Mouse (Mus musculus) kidney, adult 2 months (tissue): ENCODE results near the gene Slc25a43. TPM values are rescaled to one million over a fixed set of nuclear protein-coding genes. Genes with fewer than 3 reads are reported as not detected.

Experiments used
- DNase-seq: peaks from one replicate; pipeline ENCODE4 v3.0.0; 2021
- H3K27ac ChIP-seq: fragments of 200-500 bp; 2 replicates; pipeline ENCODE4 v1.5.1; 2012; ENCODE audit warnings: low read depth, low read length, control low read depth, inconsistent platforms; ENCODE audit not compliant: insufficient read depth
- H3K27me3 ChIP-seq: fragments of 200-500 bp; replicated peaks from 2 replicates; pipeline ENCODE4 v1.6.1; 2012; ENCODE audit warnings: mild to moderate bottlenecking, moderate library complexity, low read length, inconsistent platforms; ENCODE audit not compliant: control insufficient read depth, insufficient read depth
- H3K36me3 ChIP-seq: fragments of 200-500 bp; 2 replicates; pipeline ENCODE4 v1.6.1; 2012; ENCODE audit warnings: mild to moderate bottlenecking, moderate library complexity, low read length, inconsistent platforms; ENCODE audit not compliant: control insufficient read depth, insufficient read depth
- H3K4me1 ChIP-seq: fragments of 200-500 bp; 2 replicates; pipeline ENCODE4 v1.6.1; 2011; ENCODE audit warnings: low read length; ENCODE audit not compliant: control insufficient read depth, insufficient read depth
- H3K4me3 ChIP-seq: fragments of 200-500 bp; 2 replicates; pipeline ENCODE4 v1.5.1; 2011; ENCODE audit warnings: mild to moderate bottlenecking, low read depth, low read length, control low read depth; ENCODE audit not compliant: insufficient read depth
- CTCF ChIP-seq: fragments of 200-500 bp; conservative IDR thresholded peaks from 2 replicates; pipeline ENCODE4 v1.5.1; 2011; ENCODE audit warnings: low read depth, mild to moderate bottlenecking, control low read depth, low read length, moderate library complexity, mixed read lengths; ENCODE audit not compliant: insufficient read depth, insufficient read length
- POLR2A ChIP-seq: fragments of 200-500 bp; IDR thresholded peaks from one replicate; pipeline ENCODE4 v1.6.1; 2011; ENCODE audit warnings: low read depth, low read length, control low read depth
- WGBS: fragments of 180-500 bp; shearing (Covaris S2); methylation state at CpG from one replicate; pipeline ENCODE4 v1.1.7; 2018; 5-methylcytosine and 5-hydroxymethylcytosine counted together
- polyA plus RNA-seq: library from polyadenylated mRNA; depleted of rRNA; stranded (reverse); fragments of >200 nt; gene quantifications from 2 replicates; pipeline ENCODE4 v1.2.3, GENCODE M21; 2012

Gene Slc25a43
- polyA plus RNA-seq, 1 experiment, result 0.97 TPM

DNA sequence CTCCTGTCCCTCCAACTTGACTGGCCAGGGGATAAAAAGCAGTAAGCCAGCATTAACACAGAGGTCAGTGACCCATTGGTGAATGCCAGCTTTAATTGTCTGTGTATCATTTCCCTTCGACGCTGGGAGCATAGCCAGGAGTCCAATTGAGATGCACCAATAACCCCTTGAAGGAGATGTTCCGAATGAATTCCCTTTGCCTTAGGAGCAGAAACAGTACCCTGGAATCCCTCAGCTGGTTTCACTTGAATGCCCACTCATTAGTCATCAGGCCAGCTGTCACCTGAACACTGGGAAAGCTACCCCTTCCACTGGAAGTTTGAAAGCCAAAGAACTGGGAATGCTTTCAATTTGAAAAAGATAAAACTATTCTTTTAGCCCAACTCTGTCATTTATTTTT is 5.1 kb downstream of the Slc25a43 start:
- H3K36me3 ChIP-seq, result no peaks in the 10 kb centered on the region
- no peaks in the 10 kb centered on the region for H3K27me3 ChIP-seq
- 19% methylated on average over 3 of the region's 3 CpGs for WGBS
- DNase-seq, result peak; percentile 38
- TF ChIP-seq POLR2A, result no peak
- TF ChIP-seq CTCF, result no peak
- H3K4me1 ChIP-seq, result no peaks in the 10 kb centered on the region
- no peak overlapping the region for H3K4me3 ChIP-seq
- H3K27ac ChIP-seq, result no peak overlapping the region

DNA sequence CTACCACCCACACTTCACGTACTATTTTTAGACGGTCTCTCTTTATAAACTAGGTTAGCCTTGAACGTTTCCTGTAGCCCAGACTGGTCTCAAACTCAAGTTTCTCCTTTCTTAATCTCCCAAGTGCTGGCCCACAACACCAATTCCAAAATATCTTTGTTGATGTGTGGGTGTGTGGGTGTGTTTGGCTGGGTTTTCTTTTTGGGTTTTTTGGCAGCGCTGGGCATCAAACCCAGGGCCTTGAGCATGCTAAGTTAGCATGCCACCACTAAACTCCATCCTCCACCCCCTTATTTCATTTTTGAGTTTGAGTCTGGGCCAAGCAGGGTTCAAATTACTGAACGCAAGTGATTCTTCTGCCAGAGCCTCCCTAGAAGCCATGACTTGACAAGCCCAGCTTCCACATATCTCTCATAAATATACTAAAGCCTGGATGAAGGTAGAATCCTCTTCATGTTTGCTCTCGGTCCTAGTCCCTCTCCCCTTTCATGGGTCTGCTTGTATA is 5.9 kb downstream of the Slc25a43 start:
- H3K27me3 ChIP-seq, result no peaks in the 10 kb centered on the region
- no peak overlapping the region for H3K27ac ChIP-seq
- TF ChIP-seq POLR2A, result no peak
- TF ChIP-seq CTCF, result no peak
- H3K36me3 ChIP-seq, result no peaks in the 10 kb centered on the region
- no peaks in the 10 kb centered on the region for H3K4me1 ChIP-seq
- DNase-seq, result no peak
- H3K4me3 ChIP-seq, result no peak overlapping the region
- 59% methylated on average over 6 of the region's 6 CpGs for WGBS

DNA sequence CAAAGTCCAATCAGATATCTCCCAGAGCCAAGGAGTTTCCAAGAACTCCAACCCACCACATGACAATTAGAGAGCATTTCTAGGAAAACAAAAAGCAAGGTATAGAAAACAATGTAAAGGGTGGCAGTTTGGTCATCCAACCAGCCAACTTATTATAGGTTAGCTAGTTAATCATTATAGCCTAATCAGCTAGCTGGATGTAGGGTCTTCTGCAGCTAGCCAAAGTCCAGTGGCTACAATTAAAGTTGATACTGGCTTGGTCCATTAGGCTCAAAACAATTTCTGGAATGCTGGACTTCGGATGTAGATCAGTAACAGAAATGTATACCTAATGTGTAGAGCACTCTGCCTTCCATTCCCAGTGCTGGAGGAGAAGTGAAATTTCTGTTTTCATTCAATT is 7.1 kb downstream of the Slc25a43 start:
- H3K36me3 ChIP-seq, result no peaks in the 10 kb centered on the region
- H3K4me3 ChIP-seq, result no peak overlapping the region
- no peak overlapping the region for H3K27ac ChIP-seq
- no peak for DNase-seq
- no peaks in the 10 kb centered on the region for H3K27me3 ChIP-seq
- TF ChIP-seq CTCF, result no peak
- 33% methylated on average over 1 of the region's 1 CpGs for whole genome bisulfite sequencing
- no peaks in the 10 kb centered on the region for H3K4me1 ChIP-seq

DNA sequence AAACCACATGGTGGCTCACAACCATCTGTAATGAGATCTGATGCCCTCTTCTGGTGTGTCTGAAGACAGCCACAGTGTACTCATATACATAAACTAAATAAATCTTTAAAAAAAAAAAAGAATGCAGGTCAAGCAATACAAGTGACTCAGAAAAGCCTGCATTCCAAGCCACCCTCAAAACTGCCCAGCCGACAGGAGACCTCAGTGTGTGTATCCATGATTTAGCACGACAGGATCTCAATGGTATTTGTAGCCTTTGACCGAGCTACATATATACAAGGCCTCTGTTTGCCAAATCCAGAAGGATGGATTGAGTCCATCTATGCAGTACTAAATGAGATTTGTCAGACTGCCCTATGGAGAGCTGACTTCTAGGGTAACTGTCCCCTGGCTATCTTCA is 9.1 kb downstream of the Slc25a43 start:
- Histone ChIP-seq H3K27me3 (no peaks in the 10 kb centered on the region), H3K27ac (no peak overlapping the region), H3K4me1 (no peaks in the 10 kb centered on the region), H3K36me3 (no peaks in the 10 kb centered on the region), H3K4me3 (no peak overlapping the region)
- 93% methylated on average over 3 of the region's 3 CpGs for WGBS
- no peak for DNase-seq
- TF ChIP-seq CTCF, result no peak
- TF ChIP-seq POLR2A, result no peak

DNA sequence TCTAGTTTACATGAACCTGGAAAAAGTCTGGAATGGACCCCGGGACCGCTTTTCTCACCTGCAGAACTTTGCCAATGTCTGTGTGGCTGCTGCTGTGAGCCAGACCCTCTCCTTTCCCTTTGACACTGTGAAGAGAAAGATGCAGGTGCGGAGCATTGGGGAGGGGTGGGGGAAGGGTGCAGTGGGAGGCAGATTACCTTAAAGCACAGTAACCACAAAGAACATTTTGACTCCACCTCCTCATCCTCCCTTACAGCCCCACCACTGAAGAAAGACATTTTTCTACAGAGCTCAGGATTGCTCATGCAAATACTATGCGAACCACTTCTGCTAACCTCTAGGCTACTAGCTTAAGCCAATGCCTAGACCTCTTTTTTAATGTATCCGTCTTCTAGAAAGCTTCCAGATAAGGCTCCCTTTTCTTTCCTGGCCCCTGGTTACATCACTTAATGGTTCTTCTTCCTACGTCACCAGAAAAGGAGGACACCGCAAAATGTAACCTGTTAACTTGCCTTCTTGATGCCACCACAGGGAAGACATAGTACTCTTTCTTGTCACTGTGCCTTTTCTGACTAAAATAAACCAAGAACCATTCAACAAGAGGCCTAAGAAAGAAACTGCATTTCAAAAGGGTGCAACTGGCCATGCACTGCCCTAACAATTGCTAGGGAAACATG is 14.5 kb downstream of the Slc25a43 start:
- no peak for DNase-seq
- no peak overlapping the region for H3K4me3 ChIP-seq
- H3K27me3 ChIP-seq, result no peaks in the 10 kb centered on the region
- no peak overlapping the region for H3K27ac ChIP-seq
- no peak for TF ChIP-seq POLR2A
- no peak for TF ChIP-seq CTCF
- 75% methylated on average over 7 of the region's 7 CpGs for WGBS
- H3K36me3 ChIP-seq, result no peaks in the 10 kb centered on the region
- H3K4me1 ChIP-seq, result peaks cover 12% of the 10 kb centered on the region; the same call in 1 of the 2 replicates

DNA sequence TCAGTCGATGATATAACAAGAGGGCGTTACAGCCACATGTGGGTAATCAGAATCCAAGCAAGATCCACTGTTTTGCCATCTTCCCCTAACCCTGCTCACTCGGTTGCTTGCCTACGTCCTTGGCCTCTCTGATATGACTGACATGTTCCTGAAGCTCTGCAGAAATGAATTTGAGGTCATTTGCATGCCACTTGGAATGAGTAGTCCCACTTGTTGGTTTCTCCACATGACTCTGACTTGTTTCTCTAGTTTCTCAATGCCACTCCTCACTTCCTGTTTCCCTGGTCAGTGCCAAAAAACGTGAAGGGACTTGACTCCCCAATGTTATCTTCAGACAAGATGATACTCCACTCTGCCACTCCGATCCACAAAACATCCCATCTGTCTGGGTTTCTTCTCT is 15.1 kb downstream of the Slc25a43 start:
- Histone ChIP-seq H3K4me1 (peaks cover 18% of the 10 kb centered on the region), H3K36me3 (no peaks in the 10 kb centered on the region), H3K27ac (no peak overlapping the region), H3K4me3 (no peak overlapping the region), H3K27me3 (no peaks in the 10 kb centered on the region)
- no peak for DNase-seq
- 67% methylated on average over 6 of the region's 6 CpGs for WGBS
- no peak for TF ChIP-seq POLR2A
- TF ChIP-seq CTCF, result no peak

DNA sequence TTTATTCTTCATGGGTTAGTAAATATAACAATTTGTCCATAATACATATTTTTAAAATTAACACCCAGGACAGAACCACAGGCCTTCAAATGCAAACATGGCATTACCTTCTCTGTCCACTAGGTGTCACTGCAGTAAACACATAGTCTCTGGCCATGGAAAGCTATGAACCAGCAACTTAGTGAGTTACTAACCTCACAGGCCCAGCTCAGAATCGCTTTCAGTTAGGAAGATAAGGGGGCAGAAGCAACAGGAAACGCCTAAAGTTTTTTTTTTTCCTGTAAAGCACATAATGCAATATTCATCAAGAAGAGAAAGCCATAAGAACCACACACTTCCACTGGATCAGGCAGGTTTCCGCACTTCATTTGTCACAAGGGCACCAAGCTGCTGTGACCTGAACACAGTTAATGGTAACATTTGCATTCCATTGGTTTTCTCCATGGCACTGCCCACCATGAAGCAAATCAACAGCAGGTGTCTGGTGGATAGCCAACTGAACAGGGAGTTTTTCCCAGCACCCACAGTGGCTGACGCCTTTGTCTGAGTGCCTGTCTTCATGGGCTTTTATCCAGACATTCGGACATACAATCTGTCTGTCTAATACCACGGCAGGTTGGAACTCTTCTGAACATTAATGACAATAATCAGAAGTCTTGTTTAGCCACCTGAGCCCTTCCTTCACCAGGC is 17.6 kb downstream of the Slc25a43 start:
- H3K4me1 ChIP-seq, result peaks cover 18% of the 10 kb centered on the region
- no peaks in the 10 kb centered on the region for H3K36me3 ChIP-seq
- peak; percentile 75 for DNase-seq
- WGBS, result 34% methylated on average over 6 of the region's 6 CpGs
- no peaks in the 10 kb centered on the region for H3K27me3 ChIP-seq
- H3K27ac ChIP-seq, result peak overlapping the region; percentile 86
- no peak overlapping the region for H3K4me3 ChIP-seq
- TF ChIP-seq POLR2A, result no peak
- peak; percentile 14; the same call in 1 of the 2 replicates for TF ChIP-seq CTCF
